Mouse (Mus musculus): Measurements from ENCODE around the gene Ppp2r5b. TPM values are rescaled to one million over a fixed set of nuclear protein-coding genes. Genes with fewer than 3 reads are reported as not detected.

The Ppp2r5b gene
- polyA plus RNA-seq, 1 experiment from 2014 or later, result 10.5 TPM

DNA sequence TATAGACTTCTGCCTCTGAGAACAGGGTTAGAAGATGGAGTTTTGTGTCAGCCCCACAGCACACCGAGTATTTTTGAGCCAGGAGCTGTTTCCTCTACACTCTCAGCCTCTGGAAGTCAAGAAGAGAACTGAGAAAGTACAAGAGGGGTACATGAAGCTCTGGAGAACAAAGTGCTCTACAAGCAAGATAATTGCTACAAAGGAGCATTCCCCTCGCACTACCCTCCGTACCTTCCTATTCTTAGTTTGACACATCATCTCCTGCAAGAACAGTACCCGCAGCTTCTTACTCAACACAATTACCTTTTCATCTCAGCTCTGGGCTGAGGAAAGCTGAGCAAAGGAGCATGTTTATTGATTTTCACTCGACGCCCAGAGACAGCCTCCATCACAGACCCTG lies 17.1 kb downstream of the Ppp2r5b start:
- no peak overlapping the region for H3K9ac ChIP-seq (ENCODE audit: low read depth, low read length)
- no peaks in the 10 kb centered on the region for H3K27me3 ChIP-seq (replicated peaks; ENCODE audit: control insufficient read depth, insufficient read depth, low read length)
- WGBS, result 66% methylated on average over 6 of the region's 6 CpGs
- no peak for DNase-seq (ENCODE audit: low spot score)
- H3K4me2 ChIP-seq, result no peak overlapping the region
- no peaks in the 10 kb centered on the region for H3K4me1 ChIP-seq (replicated peaks; ENCODE audit: control insufficient read depth, insufficient read depth, low read length)
- no peak overlapping the region for H3K27ac ChIP-seq (ENCODE audit: low read depth, low read length)
- no peaks in the 10 kb centered on the region for H3K36me3 ChIP-seq (ENCODE audit: control insufficient read depth, insufficient read depth, low read length)
- H3K9me3 ChIP-seq (ENCODE audit: control insufficient read depth, low read length), result no peaks in the 10 kb centered on the region
- no peak for ATAC-seq (replicated peaks; ENCODE audit: low FRiP score)
- H3K4me3 ChIP-seq (ENCODE audit: low read depth, low read length), result no peak overlapping the region

DNA sequence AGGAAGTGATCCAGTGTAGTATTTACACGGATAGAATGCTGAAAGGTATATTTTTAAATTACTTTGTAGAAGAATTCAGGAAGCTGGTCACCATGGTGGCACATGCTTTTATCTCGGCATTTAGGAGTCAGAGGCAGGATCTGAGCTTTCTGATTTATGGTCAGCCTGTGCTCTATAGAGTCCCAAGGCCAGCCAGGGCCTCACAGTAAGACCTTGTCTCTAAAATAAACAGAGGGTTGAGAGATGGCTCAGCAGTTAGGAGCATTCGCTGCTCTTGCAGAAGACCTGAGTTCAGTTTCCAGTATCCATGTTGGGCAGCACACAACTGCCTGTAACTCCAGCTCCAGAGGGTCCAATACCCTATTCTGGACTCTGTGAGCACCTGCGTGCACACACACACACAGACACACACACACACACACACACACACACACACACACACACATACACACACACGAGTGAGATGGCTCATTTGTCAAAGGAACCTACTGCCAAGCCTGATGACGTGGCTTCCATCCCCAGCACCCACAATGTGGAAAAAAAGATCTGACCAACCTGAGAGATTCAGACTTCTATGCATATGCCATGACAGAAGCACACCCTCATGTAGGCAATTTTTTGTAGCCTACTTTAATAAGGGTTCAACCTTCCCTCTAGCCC lies 19.5 kb downstream of the Ppp2r5b start:
- no peak overlapping the region for H3K27ac ChIP-seq (ENCODE audit: low read depth, low read length)
- H3K27me3 ChIP-seq (replicated peaks; ENCODE audit: control insufficient read depth, insufficient read depth, low read length), result no peaks in the 10 kb centered on the region
- no peak overlapping the region for H3K4me2 ChIP-seq
- DNase-seq (ENCODE audit: low spot score), result no peak
- H3K9ac ChIP-seq (ENCODE audit: low read depth, low read length), result no peak overlapping the region
- no peaks in the 10 kb centered on the region for H3K36me3 ChIP-seq (ENCODE audit: control insufficient read depth, insufficient read depth, low read length)
- 69% methylated on average over 6 of the region's 6 CpGs for WGBS
- no peaks in the 10 kb centered on the region for H3K4me1 ChIP-seq (replicated peaks; ENCODE audit: control insufficient read depth, insufficient read depth, low read length)
- no peak overlapping the region for H3K4me3 ChIP-seq (ENCODE audit: low read depth, low read length)
- no peaks in the 10 kb centered on the region for H3K9me3 ChIP-seq (ENCODE audit: control insufficient read depth, low read length)
- ATAC-seq (replicated peaks; ENCODE audit: low FRiP score), result no peak

DNA sequence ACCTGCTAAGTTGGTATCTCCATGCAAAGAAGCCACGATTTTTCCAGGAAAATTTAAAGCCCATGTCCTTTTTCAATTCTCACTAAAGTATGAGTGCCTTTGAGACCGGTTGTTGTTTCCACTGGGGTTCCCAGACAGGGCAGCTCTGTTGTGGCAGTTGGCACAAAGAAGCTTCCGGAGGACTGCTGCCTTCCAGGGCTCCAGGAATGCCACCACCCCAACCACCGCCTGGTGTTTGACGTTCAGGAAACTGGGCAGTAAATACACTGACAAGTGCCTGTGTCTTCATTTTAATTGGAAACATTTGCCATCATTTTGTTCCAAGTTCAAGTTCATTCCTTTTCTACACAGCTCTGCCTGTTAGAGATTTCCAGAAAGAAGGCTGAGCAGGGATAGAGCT lies 29.0 kb downstream of the Ppp2r5b start:
- H3K4me1 ChIP-seq (replicated peaks; ENCODE audit: control insufficient read depth, insufficient read depth, low read length), result no peaks in the 10 kb centered on the region
- no peaks in the 10 kb centered on the region for H3K27me3 ChIP-seq (replicated peaks; ENCODE audit: control insufficient read depth, insufficient read depth, low read length)
- no peaks in the 10 kb centered on the region for H3K9me3 ChIP-seq (ENCODE audit: control insufficient read depth, low read length)
- H3K4me2 ChIP-seq, result no peak overlapping the region
- no peak overlapping the region for H3K4me3 ChIP-seq (ENCODE audit: low read depth, low read length)
- no peak for DNase-seq (ENCODE audit: low spot score)
- H3K36me3 ChIP-seq (ENCODE audit: control insufficient read depth, insufficient read depth, low read length), result no peaks in the 10 kb centered on the region
- no peak overlapping the region for H3K9ac ChIP-seq (ENCODE audit: low read depth, low read length)
- WGBS, result 69% methylated on average over 5 of the region's 5 CpGs
- no peak overlapping the region for H3K27ac ChIP-seq (ENCODE audit: low read depth, low read length)
- no peak for ATAC-seq (replicated peaks; ENCODE audit: low FRiP score)

DNA sequence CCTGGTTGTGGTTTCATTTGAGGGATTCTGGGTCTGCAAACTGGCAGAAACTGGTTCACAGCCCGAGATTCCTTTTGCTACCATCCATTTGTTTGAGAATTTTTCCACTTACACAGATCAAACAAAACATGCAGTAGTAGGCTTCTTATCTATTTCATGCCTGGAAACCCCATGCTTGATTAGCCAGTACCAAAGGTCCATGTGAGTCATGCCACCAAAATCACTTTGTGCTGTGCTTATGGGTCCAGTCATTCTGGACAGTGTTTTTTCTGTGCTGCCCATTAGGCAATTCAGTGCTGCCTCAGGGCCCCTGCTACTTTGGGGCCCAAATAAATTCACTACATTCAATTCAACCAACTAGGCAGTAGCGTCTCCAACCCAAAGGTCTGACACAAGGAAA lies 31.4 kb downstream of the Ppp2r5b start:
- no peaks in the 10 kb centered on the region for H3K4me1 ChIP-seq (replicated peaks; ENCODE audit: control insufficient read depth, insufficient read depth, low read length)
- H3K4me2 ChIP-seq, result no peak overlapping the region
- H3K27ac ChIP-seq (ENCODE audit: low read depth, low read length), result no peak overlapping the region
- H3K36me3 ChIP-seq (ENCODE audit: control insufficient read depth, insufficient read depth, low read length), result no peaks in the 10 kb centered on the region
- H3K9me3 ChIP-seq (ENCODE audit: control insufficient read depth, low read length), result no peaks in the 10 kb centered on the region
- H3K27me3 ChIP-seq (replicated peaks; ENCODE audit: control insufficient read depth, insufficient read depth, low read length), result no peaks in the 10 kb centered on the region
- no peak overlapping the region for H3K9ac ChIP-seq (ENCODE audit: low read depth, low read length)
- DNase-seq (ENCODE audit: low spot score) (no peak), ATAC-seq (replicated peaks; ENCODE audit: low FRiP score) (no peak)
- WGBS, result 64% methylated on average over 2 of the region's 2 CpGs
- H3K4me3 ChIP-seq (ENCODE audit: low read depth, low read length), result no peak overlapping the region

DNA sequence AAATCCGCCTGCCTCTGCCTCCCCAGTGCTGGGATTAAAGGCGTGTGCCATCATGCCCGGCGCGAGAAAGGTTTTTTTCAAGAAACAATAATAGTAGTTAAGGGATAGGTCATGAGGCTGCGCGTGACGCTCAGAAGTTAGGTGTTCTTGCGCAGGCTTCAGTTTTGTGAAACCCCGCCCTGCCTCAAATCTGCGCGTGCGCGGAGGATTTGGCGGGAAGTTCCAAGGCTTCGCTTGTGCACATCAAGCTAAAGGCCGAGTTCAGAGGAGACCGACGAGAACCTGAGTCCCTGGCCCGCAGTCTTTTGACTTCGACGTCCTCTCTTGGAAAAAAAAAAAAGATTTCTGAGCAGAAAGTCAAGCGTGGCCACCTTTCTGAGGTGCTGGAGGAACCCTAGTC lies 51.5 kb downstream of the Ppp2r5b start, which contains the start of gene Majin:
Gene Majin (plus strand): TSS at position 258 of the 400 bp plus-strand sequence.
- DNase-seq (ENCODE audit: low spot score) (no peak), ATAC-seq (replicated peaks; ENCODE audit: low FRiP score) (no peak)
- Histone ChIP-seq H3K9ac (ENCODE audit: low read depth, low read length) (no peak within 1 kb of the TSS), H3K27me3 (replicated peaks; ENCODE audit: control insufficient read depth, insufficient read depth, low read length) (0 out of 2 replicates have a peak, but pooled peaks cover 3% of the 10 kb centered on the region), H3K4me2 (no peak within 1 kb of the TSS), H3K4me3 (ENCODE audit: low read depth, low read length) (no peak within 1 kb of the TSS), H3K27ac (ENCODE audit: low read depth, low read length) (no peak within 1 kb of the TSS), H3K9me3 (ENCODE audit: control insufficient read depth, low read length) (no peaks in the 10 kb centered on the region), H3K4me1 (replicated peaks; ENCODE audit: control insufficient read depth, insufficient read depth, low read length) (no peaks in the 10 kb centered on the region), H3K36me3 (ENCODE audit: control insufficient read depth, insufficient read depth, low read length) (no peaks in the 10 kb centered on the region)
- 72% methylated on average over 23 of the region's 23 CpGs for WGBS

DNA sequence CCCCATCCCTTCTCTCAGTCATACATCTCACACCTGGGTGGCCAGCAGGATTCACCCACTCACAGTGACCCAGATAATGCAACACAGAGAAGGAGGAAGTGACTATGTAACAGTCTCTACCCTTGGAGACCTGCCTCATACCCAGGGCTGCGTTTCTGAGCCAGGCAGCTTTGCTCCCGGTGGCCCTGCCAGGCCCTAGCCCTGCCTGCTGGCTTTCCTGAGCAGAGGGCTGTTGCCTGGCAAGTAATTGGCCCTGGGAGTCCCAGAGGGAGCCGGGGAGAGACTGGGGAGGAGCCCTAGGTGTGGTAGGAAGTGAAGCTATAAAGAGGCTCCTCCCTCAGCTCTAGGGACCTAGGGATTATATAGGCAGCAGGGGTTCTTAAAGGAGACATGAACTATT lies 53.1 kb downstream of the Ppp2r5b start:
- Histone ChIP-seq H3K27ac (ENCODE audit: low read depth, low read length) (no peak overlapping the region), H3K4me3 (ENCODE audit: low read depth, low read length) (no peak overlapping the region), H3K9me3 (ENCODE audit: control insufficient read depth, low read length) (no peaks in the 10 kb centered on the region), H3K9ac (ENCODE audit: low read depth, low read length) (no peak overlapping the region), H3K36me3 (ENCODE audit: control insufficient read depth, insufficient read depth, low read length) (no peaks in the 10 kb centered on the region), H3K27me3 (replicated peaks; ENCODE audit: control insufficient read depth, insufficient read depth, low read length) (0 out of 2 replicates have a peak, but pooled peaks cover 3% of the 10 kb centered on the region), H3K4me1 (replicated peaks; ENCODE audit: control insufficient read depth, insufficient read depth, low read length) (no peaks in the 10 kb centered on the region), H3K4me2 (no peak overlapping the region)
- DNase-seq (ENCODE audit: low spot score), result no peak
- WGBS, result 26% methylated on average over 3 of the region's 3 CpGs
- no peak for ATAC-seq (replicated peaks; ENCODE audit: low FRiP score)

DNA sequence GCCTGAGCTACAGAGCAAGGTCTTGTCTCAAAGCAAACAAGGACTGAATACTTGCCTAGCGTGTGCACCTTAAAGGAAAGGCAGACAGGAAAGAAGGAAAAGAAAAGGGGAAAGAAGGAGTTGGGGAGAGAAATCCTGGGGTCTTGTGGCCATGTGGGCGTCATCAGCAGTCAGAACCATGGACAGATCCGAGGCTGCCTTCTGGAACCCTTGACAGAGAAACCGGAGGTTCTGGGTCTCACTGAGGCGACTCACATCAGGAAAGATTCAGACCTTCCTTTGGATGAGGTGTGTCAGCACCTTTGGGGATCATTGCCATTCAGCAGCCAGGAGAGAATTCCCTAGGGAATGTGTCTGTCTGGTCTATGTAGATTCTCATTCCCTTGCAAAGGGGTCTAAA lies 54.0 kb downstream of the Ppp2r5b start:
- no peak overlapping the region for H3K4me2 ChIP-seq
- H3K9me3 ChIP-seq (ENCODE audit: control insufficient read depth, low read length), result no peaks in the 10 kb centered on the region
- no peak overlapping the region for H3K27ac ChIP-seq (ENCODE audit: low read depth, low read length)
- H3K36me3 ChIP-seq (ENCODE audit: control insufficient read depth, insufficient read depth, low read length), result no peaks in the 10 kb centered on the region
- no peak overlapping the region for H3K9ac ChIP-seq (ENCODE audit: low read depth, low read length)
- no peaks in the 10 kb centered on the region for H3K4me1 ChIP-seq (replicated peaks; ENCODE audit: control insufficient read depth, insufficient read depth, low read length)
- WGBS, result 19% methylated on average over 5 of the region's 5 CpGs
- H3K4me3 ChIP-seq (ENCODE audit: low read depth, low read length), result no peak overlapping the region
- ATAC-seq (replicated peaks; ENCODE audit: low FRiP score) (no peak), DNase-seq (ENCODE audit: low spot score) (peak; percentile 58)
- 0 out of 2 replicates have a peak, but pooled peaks cover 3% of the 10 kb centered on the region for H3K27me3 ChIP-seq (replicated peaks; ENCODE audit: control insufficient read depth, insufficient read depth, low read length)

DNA sequence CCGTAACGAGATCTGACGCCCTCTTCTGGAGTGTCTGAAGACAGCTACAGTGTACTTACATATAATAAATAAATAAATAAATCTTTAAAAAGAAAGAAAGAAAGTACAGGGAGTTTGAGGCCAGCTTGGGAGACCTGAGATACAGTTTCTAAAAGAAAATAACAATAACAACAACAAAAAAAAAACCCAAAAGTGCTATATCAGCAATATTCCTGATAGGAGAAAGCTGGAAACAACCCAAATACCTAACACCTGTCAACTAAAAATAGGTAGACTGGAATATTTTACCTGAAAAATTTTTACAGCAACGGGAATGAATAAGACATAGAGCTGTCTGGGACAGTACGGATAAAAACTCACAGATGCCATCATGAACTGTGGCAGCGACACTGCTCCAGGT lies 56.9 kb downstream of the Ppp2r5b start:
- Histone ChIP-seq H3K27ac (ENCODE audit: low read depth, low read length) (no peak overlapping the region), H3K4me3 (ENCODE audit: low read depth, low read length) (no peak overlapping the region), H3K4me1 (replicated peaks; ENCODE audit: control insufficient read depth, insufficient read depth, low read length) (no peaks in the 10 kb centered on the region), H3K4me2 (no peak overlapping the region), H3K9ac (ENCODE audit: low read depth, low read length) (no peak overlapping the region), H3K27me3 (replicated peaks; ENCODE audit: control insufficient read depth, insufficient read depth, low read length) (no peaks in the 10 kb centered on the region), H3K9me3 (ENCODE audit: control insufficient read depth, low read length) (no peaks in the 10 kb centered on the region), H3K36me3 (ENCODE audit: control insufficient read depth, insufficient read depth, low read length) (no peaks in the 10 kb centered on the region)
- DNase-seq (ENCODE audit: low spot score), result no peak
- 87% methylated on average over 6 of the region's 6 CpGs for WGBS
- ATAC-seq (replicated peaks; ENCODE audit: low FRiP score), result no peak

All from liver, embryonic 11.5 days (tissue).